Mouse (Mus musculus): Measurements from ENCODE around the gene Tenm3. TPM values are rescaled to one million over a fixed set of nuclear protein-coding genes. Genes with fewer than 3 reads are reported as not detected.

Tenm3 gene
- polyA plus RNA-seq, 1 experiment from 2014 or later = 7.0 TPM

- ATAC-seq (ENCODE audit: extremely low read depth, insufficient number of reproducible peaks, low FRiP score, low TSS enrichment) = no peak
- H3K4me1 ChIP-seq = no peaks in the 10 kb centered on the region
- no peak overlapping the region for H3K9ac ChIP-seq
- no peaks in the 10 kb centered on the region for H3K27me3 ChIP-seq (replicated peaks)
- 80% methylated on average over 10 of the region's 10 CpGs for WGBS
- no peak overlapping the region for H3K27ac ChIP-seq (replicated peaks)
- H3K4me2 ChIP-seq = no peak overlapping the region
- no peak overlapping the region for H3K4me3 ChIP-seq
- H3K9me3 ChIP-seq = peaks cover 4% of the 10 kb centered on the region; the same call in 1 of the 2 replicates
- H3K36me3 ChIP-seq = no peaks in the 10 kb centered on the region
Observed at GRCm38 (mm10) chr8:48704885-48705515, 138.8 kb downstream of the Tenm3 start.

GRCm38 (mm10) chr8:48704485-48704884, 139.3 kb downstream of the Tenm3 start:
- Histone ChIP-seq H3K9me3 (peaks cover 4% of the 10 kb centered on the region; the same call in 1 of the 2 replicates), H3K36me3 (no peaks in the 10 kb centered on the region), H3K4me1 (no peaks in the 10 kb centered on the region), H3K9ac (no peak overlapping the region), H3K27me3 (replicated peaks) (no peaks in the 10 kb centered on the region), H3K4me2 (no peak overlapping the region), H3K27ac (replicated peaks) (no peak overlapping the region), H3K4me3 (no peak overlapping the region)
- ATAC-seq (ENCODE audit: extremely low read depth, insufficient number of reproducible peaks, low FRiP score, low TSS enrichment) = no peak
- 66% methylated on average over 6 of the region's 6 CpGs for whole genome bisulfite sequencing

- no peaks in the 10 kb centered on the region for H3K9me3 ChIP-seq
- H3K4me3 ChIP-seq = no peak overlapping the region
- no peaks in the 10 kb centered on the region for H3K36me3 ChIP-seq
- 61% methylated on average over 10 of the region's 10 CpGs for WGBS
- H3K27ac ChIP-seq (replicated peaks) = 0 out of 2 replicates have a peak overlapping the region, but pooled peaks have one; percentile 20
- H3K4me1 ChIP-seq = peaks cover 26% of the 10 kb centered on the region
- ATAC-seq (ENCODE audit: extremely low read depth, insufficient number of reproducible peaks, low FRiP score, low TSS enrichment) = no peak; the same call in 1 of the 2 replicates
- no peak overlapping the region for H3K9ac ChIP-seq
- no peaks in the 10 kb centered on the region for H3K27me3 ChIP-seq (replicated peaks)
- no peak overlapping the region for H3K4me2 ChIP-seq
Observed at GRCm38 (mm10) chr8:48690665-48691395, 152.9 kb downstream of the Tenm3 start.

- WGBS = 71% methylated on average over 4 of the region's 4 CpGs
Observed at GRCm38 (mm10) chr8:48688706-48689105, 155.0 kb downstream of the Tenm3 start.

GRCm38 (mm10) chr8:48688188-48688587, 155.6 kb downstream of the Tenm3 start:
- no peak overlapping the region for H3K4me3 ChIP-seq
- H3K36me3 ChIP-seq = no peaks in the 10 kb centered on the region
- no peaks in the 10 kb centered on the region for H3K9me3 ChIP-seq
- no peak for ATAC-seq (ENCODE audit: extremely low read depth, insufficient number of reproducible peaks, low FRiP score, low TSS enrichment)
- no peaks in the 10 kb centered on the region for H3K27me3 ChIP-seq (replicated peaks)
- H3K4me1 ChIP-seq = peaks cover 26% of the 10 kb centered on the region
- no peak overlapping the region for H3K9ac ChIP-seq
- no peak overlapping the region for H3K4me2 ChIP-seq
- no peak overlapping the region for H3K27ac ChIP-seq (replicated peaks)
- WGBS = 40% methylated on average over 9 of the region's 9 CpGs

More at GRCm38 (mm10) chr8:48688706-48689105, 155.0 kb downstream of the Tenm3 start:
- no peaks in the 10 kb centered on the region for H3K9me3 ChIP-seq
- H3K9ac ChIP-seq = no peak overlapping the region
- no peaks in the 10 kb centered on the region for H3K27me3 ChIP-seq (replicated peaks)
- H3K36me3 ChIP-seq = no peaks in the 10 kb centered on the region
- H3K4me1 ChIP-seq = peaks cover 26% of the 10 kb centered on the region
- no peak overlapping the region for H3K4me3 ChIP-seq
- H3K27ac ChIP-seq (replicated peaks) = no peak overlapping the region
- H3K4me2 ChIP-seq = no peak overlapping the region
- no peak for ATAC-seq (ENCODE audit: extremely low read depth, insufficient number of reproducible peaks, low FRiP score, low TSS enrichment)

GRCm38 (mm10) chr8:48673476-48673875, 170.3 kb downstream of the Tenm3 start:
- Histone ChIP-seq H3K9me3 (no peaks in the 10 kb centered on the region), H3K36me3 (no peaks in the 10 kb centered on the region; the same call in 1 of the 2 replicates), H3K9ac (no peak overlapping the region), H3K4me3 (no peak overlapping the region), H3K4me1 (peaks cover 12% of the 10 kb centered on the region), H3K4me2 (no peak overlapping the region), H3K27me3 (replicated peaks) (no peaks in the 10 kb centered on the region), H3K27ac (replicated peaks) (no peak overlapping the region)
- 58% methylated on average over 2 of the region's 2 CpGs for WGBS
- ATAC-seq (ENCODE audit: extremely low read depth, insufficient number of reproducible peaks, low FRiP score, low TSS enrichment) = no peak

- H3K27me3 ChIP-seq (replicated peaks) = no peaks in the 10 kb centered on the region
- ATAC-seq (ENCODE audit: extremely low read depth, insufficient number of reproducible peaks, low FRiP score, low TSS enrichment) = no peak
- H3K9ac ChIP-seq = no peak overlapping the region
- no peak overlapping the region for H3K27ac ChIP-seq (replicated peaks)
- WGBS = 74% methylated on average over 11 of the region's 11 CpGs
- H3K4me2 ChIP-seq = no peak overlapping the region
- H3K4me1 ChIP-seq = peaks cover 12% of the 10 kb centered on the region
- no peaks in the 10 kb centered on the region for H3K9me3 ChIP-seq
- no peaks in the 10 kb centered on the region; the same call in 1 of the 2 replicates for H3K36me3 ChIP-seq
- H3K4me3 ChIP-seq = no peak overlapping the region
Observed at GRCm38 (mm10) chr8:48672471-48672870, 171.3 kb downstream of the Tenm3 start.

GRCm38 (mm10) chr8:48671318-48671717, 172.4 kb downstream of the Tenm3 start:
- H3K9me3 ChIP-seq = no peaks in the 10 kb centered on the region
- H3K4me3 ChIP-seq = no peak overlapping the region
- H3K4me2 ChIP-seq = no peak overlapping the region
- no peak overlapping the region for H3K27ac ChIP-seq (replicated peaks)
- peaks cover 12% of the 10 kb centered on the region for H3K4me1 ChIP-seq
- no peak overlapping the region for H3K9ac ChIP-seq
- no peak for ATAC-seq (ENCODE audit: extremely low read depth, insufficient number of reproducible peaks, low FRiP score, low TSS enrichment)
- no peaks in the 10 kb centered on the region for H3K27me3 ChIP-seq (replicated peaks)
- H3K36me3 ChIP-seq = no peaks in the 10 kb centered on the region; the same call in 1 of the 2 replicates
- WGBS = 73% methylated on average over 4 of the region's 4 CpGs

GRCm38 (mm10) chr8:48670895-48671294, 172.9 kb downstream of the Tenm3 start:
- Histone ChIP-seq H3K9ac (no peak overlapping the region), H3K9me3 (no peaks in the 10 kb centered on the region), H3K36me3 (no peaks in the 10 kb centered on the region; the same call in 1 of the 2 replicates), H3K4me2 (no peak overlapping the region), H3K4me1 (peaks cover 12% of the 10 kb centered on the region), H3K4me3 (no peak overlapping the region), H3K27ac (replicated peaks) (no peak overlapping the region), H3K27me3 (replicated peaks) (no peaks in the 10 kb centered on the region)
- WGBS = 39% methylated on average over 3 of the region's 3 CpGs
- ATAC-seq (ENCODE audit: extremely low read depth, insufficient number of reproducible peaks, low FRiP score, low TSS enrichment) = no peak

GRCm38 (mm10) chr8:48670387-48670786, 173.4 kb downstream of the Tenm3 start:
- 39% methylated on average over 1 of the region's 1 CpGs for WGBS
- no peak for ATAC-seq (ENCODE audit: extremely low read depth, insufficient number of reproducible peaks, low FRiP score, low TSS enrichment)
- no peaks in the 10 kb centered on the region for H3K27me3 ChIP-seq (replicated peaks)

GRCm38 (mm10) chr8:48665193-48665592, 178.6 kb downstream of the Tenm3 start:
- Histone ChIP-seq H3K36me3 (no peaks in the 10 kb centered on the region), H3K27ac (replicated peaks) (no peak overlapping the region), H3K4me1 (peaks cover 6% of the 10 kb centered on the region), H3K9me3 (no peaks in the 10 kb centered on the region), H3K4me3 (no peak overlapping the region), H3K9ac (no peak overlapping the region), H3K4me2 (no peak overlapping the region), H3K27me3 (replicated peaks) (no peaks in the 10 kb centered on the region)
- 84% methylated on average over 3 of the region's 3 CpGs for WGBS
- ATAC-seq (ENCODE audit: extremely low read depth, insufficient number of reproducible peaks, low FRiP score, low TSS enrichment) = no peak

More at GRCm38 (mm10) chr8:48670387-48670786, 173.4 kb downstream of the Tenm3 start:
- Histone ChIP-seq H3K4me2 (no peak overlapping the region), H3K4me1 (peaks cover 12% of the 10 kb centered on the region), H3K9ac (no peak overlapping the region), H3K9me3 (no peaks in the 10 kb centered on the region), H3K4me3 (no peak overlapping the region), H3K27ac (replicated peaks) (no peak overlapping the region), H3K36me3 (no peaks in the 10 kb centered on the region; the same call in 1 of the 2 replicates)
